Mouse (Mus musculus) spleen, adult 2 months (tissue): ENCODE results near the gene Abcc6. TPM values are rescaled to one million over a fixed set of nuclear protein-coding genes. Genes with fewer than 3 reads are reported as not detected.
"Not testable (repeated sequence)": the region's sequence is repeated elsewhere in the genome, so short reads cannot be mapped to it uniquely, and the experiment has no call there.

Experiments used
- DNase-seq, 2 experiments: peaks; one replicate each; pipeline versions ENCODE4 v3.0.0 to v3.0.0-alpha.2; 2012 to 2021; ENCODE audit warnings: low spot score in 2 of 2, low read depth in 1 of 2
- H3K27ac ChIP-seq: fragments of 200-500 bp; 2 replicates; pipeline ENCODE4 v1.5.1; 2012; ENCODE audit warnings: low read length, inconsistent platforms; ENCODE audit not compliant: insufficient read depth
- H3K27me3 ChIP-seq: fragments of 200-500 bp; 2 replicates; pipeline ENCODE4 v1.6.1; 2012; ENCODE audit warnings: mild to moderate bottlenecking, moderate library complexity, low read length, inconsistent platforms; ENCODE audit not compliant: control insufficient read depth, insufficient read depth
- H3K36me3 ChIP-seq: fragments of 200-500 bp; 2 replicates; pipeline ENCODE4 v1.6.1; 2012; ENCODE audit warnings: mild to moderate bottlenecking, low read length, inconsistent platforms; ENCODE audit not compliant: control insufficient read depth, insufficient read depth
- H3K4me1 ChIP-seq: fragments of 200-500 bp; 2 replicates; pipeline ENCODE4 v1.6.1; 2011; ENCODE audit warnings: inconsistent platforms; ENCODE audit not compliant: control insufficient read depth, insufficient read depth, insufficient read length
- H3K4me3 ChIP-seq: fragments of 200-500 bp; 2 replicates; pipeline ENCODE4 v1.5.1; 2011; ENCODE audit warnings: mild to moderate bottlenecking, inconsistent platforms; ENCODE audit not compliant: insufficient read depth, insufficient read length; ENCODE audit errors: extremely low read depth
- CTCF ChIP-seq: fragments of 200-500 bp; IDR thresholded peaks from 2 replicates; pipeline ENCODE4 v1.5.1; 2011; ENCODE audit warnings: mild to moderate bottlenecking, inconsistent platforms; ENCODE audit not compliant: insufficient read depth, insufficient read length, insufficient replicate concordance; ENCODE audit errors: extremely low read depth
- POLR2A ChIP-seq: fragments of 200-500 bp; IDR thresholded peaks from 2 replicates; pipeline ENCODE4 v1.6.1; 2011; ENCODE audit warnings: low read depth, low read length, inconsistent platforms
- WGBS: fragments of 180-500 bp; shearing (Covaris S2); methylation state at CpG from one replicate; pipeline ENCODE4 v1.1.7; 2018; 5-methylcytosine and 5-hydroxymethylcytosine counted together
- polyA plus RNA-seq: library from polyadenylated mRNA; depleted of rRNA; stranded (reverse); fragments of >200 nt; gene quantifications from 2 replicates; pipeline ENCODE4 v1.2.3, GENCODE M21; 2012

Gene Abcc6
- polyA plus RNA-seq, 1 experiment = 0.08 TPM

- no peak for DNase-seq
- H3K27me3 ChIP-seq = no peaks in the 10 kb centered on the region
- TF ChIP-seq POLR2A (no peak), CTCF (no peak)
- no peaks in the 10 kb centered on the region for H3K4me1 ChIP-seq
- no peak overlapping the region for H3K4me3 ChIP-seq
- no peak overlapping the region for H3K27ac ChIP-seq
- 79% methylated on average over 5 of the region's 5 CpGs for WGBS
- no peaks in the 10 kb centered on the region for H3K36me3 ChIP-seq
Measured at GRCm38 (mm10) chr7:45981612-45982011, 48.5 kb downstream of the Abcc6 start.

- Histone ChIP-seq H3K36me3 (no peaks in the 10 kb centered on the region), H3K27me3 (no peaks in the 10 kb centered on the region), H3K4me1 (no peaks in the 10 kb centered on the region), H3K4me3 (no peak overlapping the region), H3K27ac (no peak overlapping the region)
- WGBS = 71% methylated on average over 6 of the region's 6 CpGs
- TF ChIP-seq POLR2A (no peak), CTCF (no peak)
- no peak for DNase-seq
Measured at GRCm38 (mm10) chr7:45974512-45974911, 55.6 kb downstream of the Abcc6 start.

- Histone ChIP-seq H3K4me1 (no peaks in the 10 kb centered on the region), H3K27ac (no peak overlapping the region), H3K4me3 (no peak overlapping the region), H3K36me3 (no peaks in the 10 kb centered on the region), H3K27me3 (no peaks in the 10 kb centered on the region)
- no peak for DNase-seq
- WGBS = 73% methylated on average over 6 of the region's 6 CpGs
- TF ChIP-seq CTCF (no peak), POLR2A (no peak)
Measured at GRCm38 (mm10) chr7:45974103-45974502, 56.0 kb downstream of the Abcc6 start.

- H3K27me3 ChIP-seq = no peaks in the 10 kb centered on the region
- no peaks in the 10 kb centered on the region for H3K4me1 ChIP-seq
- no peaks in the 10 kb centered on the region for H3K36me3 ChIP-seq
- TF ChIP-seq POLR2A = no peak
- TF ChIP-seq CTCF = no peak
- no peak for DNase-seq
- no peak overlapping the region for H3K4me3 ChIP-seq
- H3K27ac ChIP-seq = no peak overlapping the region
- 86% methylated on average over 6 of the region's 6 CpGs for WGBS
Measured at GRCm38 (mm10) chr7:45973271-45973687, 56.8 kb downstream of the Abcc6 start.

GRCm38 (mm10) chr7:45971831-45972723 lies 58.0 kb downstream of the Abcc6 start:
- WGBS = 63% methylated on average over 11 of the region's 11 CpGs
- no peak overlapping the region for H3K4me3 ChIP-seq
- no peaks in the 10 kb centered on the region for H3K36me3 ChIP-seq
- H3K4me1 ChIP-seq = no peaks in the 10 kb centered on the region
- H3K27ac ChIP-seq = no peak overlapping the region
- no peak for DNase-seq
- no peaks in the 10 kb centered on the region for H3K27me3 ChIP-seq
- TF ChIP-seq POLR2A (no peak), CTCF (no peak)

GRCm38 (mm10) chr7:45956611-45957010 lies 73.5 kb downstream of the Abcc6 start:
- no peak for TF ChIP-seq CTCF
- no peak for TF ChIP-seq POLR2A
- Histone ChIP-seq H3K4me1 (no peaks in the 10 kb centered on the region), H3K27me3 (no peaks in the 10 kb centered on the region), H3K27ac (no peak overlapping the region), H3K4me3 (no peak overlapping the region), H3K36me3 (no peaks in the 10 kb centered on the region)
- 43% methylated on average over 4 of the region's 4 CpGs for WGBS
- no peak for DNase-seq

GRCm38 (mm10) chr7:45949061-45949460 lies 81.0 kb downstream of the Abcc6 start:
- H3K4me1 ChIP-seq = no peaks in the 10 kb centered on the region
- H3K36me3 ChIP-seq = no peaks in the 10 kb centered on the region
- no peak overlapping the region for H3K4me3 ChIP-seq
- no peak overlapping the region for H3K27ac ChIP-seq
- WGBS = 79% methylated on average over 4 of the region's 4 CpGs
- no peak for TF ChIP-seq CTCF
- TF ChIP-seq POLR2A = no peak
- no peaks in the 10 kb centered on the region for H3K27me3 ChIP-seq
- DNase-seq = no peak

GRCm38 (mm10) chr7:45943280-45943679 lies 86.8 kb downstream of the Abcc6 start:
- H3K27me3 ChIP-seq, H3K4me3 ChIP-seq, H3K36me3 ChIP-seq, DNase-seq, H3K27ac ChIP-seq, H3K4me1 ChIP-seq: not testable (repeated sequence)
- WGBS = 43% methylated on average over 1 of the region's 1 CpGs
